Mouse (Mus musculus) small intestine, adult 2 months (tissue): ENCODE measurements around the gene Ywhag.

Source experiments
- CTCF ChIP-seq: fragments of 200-500 bp; IDR thresholded peaks from 2 replicates; pipeline ENCODE4 v1.5.1; 2012; ENCODE audit warnings: low read depth, mild to moderate bottlenecking, control low read depth, inconsistent platforms, low read length, moderate library complexity, mixed read lengths; ENCODE audit not compliant: insufficient replicate concordance, insufficient read length; ENCODE audit errors: extremely low read depth
- POLR2A ChIP-seq: fragments of 200-500 bp; IDR thresholded peaks from 2 replicates; pipeline ENCODE4 v1.6.1; 2012; ENCODE audit warnings: low read depth, mild to moderate bottlenecking, control low read depth, inconsistent platforms, low read length, moderate library complexity

DNA sequence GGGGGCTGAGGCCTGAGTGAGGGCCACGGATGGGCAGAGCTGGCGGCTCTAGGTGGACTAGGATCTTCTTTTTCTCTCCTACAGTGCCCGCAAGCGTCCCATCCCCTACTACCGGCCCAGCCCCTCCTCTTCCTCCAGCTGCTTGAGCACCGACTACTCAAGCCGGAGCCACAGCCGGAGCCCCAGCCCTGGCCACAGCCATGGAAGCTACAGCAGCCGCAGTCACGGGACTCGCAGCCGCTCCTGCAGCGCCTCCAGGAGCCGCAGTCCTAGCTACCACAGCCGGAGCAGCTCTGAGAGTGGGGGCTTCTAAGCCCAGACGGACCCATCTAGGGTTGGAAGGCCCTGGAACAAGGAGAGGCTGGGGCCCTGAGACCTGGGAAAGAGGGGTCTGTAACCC lies 61.4 kb downstream of the Ywhag start:
- TF ChIP-seq CTCF (no peak), POLR2A (no peak)
